In genomic region chr16:10518030-10518429, GRCm38 (mm10) we compare ENCODE assay signal across 17 mouse cellular contexts. TPM values are rescaled to one million over a fixed set of nuclear protein-coding genes. Genes with fewer than 3 reads are reported as not detected.
A peak's percentile ranks its signal among the peaks of the same experiment; 100 is the strongest.
DNase-seq lines count a peak whose midpoint lies in the region; ATAC-seq and TF ChIP-seq lines count a peak whose summit lies in the region.
"Had no signal": no experiment of that assay in that cellular context is flagged by ENCODE, and none has a peak within 500 bp of the region (broad histone marks: within the 10 kb centered on the region; RNA-seq: fewer than 3 reads in every experiment).

No protein-coding gene starts in this region.

- H3K79me2 ChIP-seq in liver, adult 2 months (ENCODE audit: control insufficient read depth, insufficient read depth, low read length): no peaks in the 10 kb centered on the region

- WGBS in hindbrain, postnatal 0 days: 62% methylated on average over 5 of the region's 5 CpGs
- 63% methylated on average over 5 of the region's 5 CpGs for WGBS in hindbrain, embryonic 13.5 days
- 74% methylated on average over 5 of the region's 5 CpGs for WGBS in liver, adult 2 months
- WGBS in bone marrow, adult 2 months: 55% methylated on average over 5 of the region's 5 CpGs

- TF ChIP-seq CTCF in hindbrain, postnatal 0 days (IDR thresholded peaks at IDR 0.05; ENCODE audit: low read depth): 0 out of 2 replicates have a peak, but pooled peaks have one; percentile 8
- peak; percentile 54 for TF ChIP-seq CTCF in liver, adult 2 months (IDR thresholded peaks at IDR 0.05; ENCODE audit: low read depth, low read length)
- peak; percentile 34; the same call in 1 of the 2 replicates for TF ChIP-seq CTCF in bone marrow, adult 2 months (IDR thresholded peaks at IDR 0.05; ENCODE audit: control insufficient read depth, insufficient read depth, low read length)

- DNase-seq in hindbrain, postnatal 0 days (ENCODE audit: low spot score): no peak
- no peak for DNase-seq in liver, adult 2 months (ENCODE audit: extremely low read depth, low read depth, low spot score)
- DNase-seq in liver: no peak
- peak; percentile 51 for DNase-seq in A20 (ENCODE audit: low read depth, low spot score)
- DNase-seq in yolk sac, embryonic 10.5 days (ENCODE audit: low spot score): no peak
- DNase-seq: cerebellum, adult 18-20 months; forebrain, postnatal 0 days; heart, adult 2 months; retina, postnatal 1 day had no signal

- no peaks in the 10 kb centered on the region for H3K4me1 ChIP-seq in hindbrain, postnatal 0 days (ENCODE audit: insufficient read depth, low read length)
- H3K4me1 ChIP-seq in hindbrain, embryonic 13.5 days (replicated peaks): no peaks in the 10 kb centered on the region
- H3K4me1 ChIP-seq in liver, adult 2 months (ENCODE audit: control insufficient read depth, insufficient read depth, low read length): no peaks in the 10 kb centered on the region
- H3K4me1 ChIP-seq in bone marrow, adult 2 months (ENCODE audit: control insufficient read depth, insufficient read depth, low read length): peaks cover 4% of the 10 kb centered on the region; the same call in 1 of the 2 replicates
- H3K4me1 ChIP-seq: midbrain, embryonic 15.5 days had no signal

- no peaks in the 10 kb centered on the region for H3K9me3 ChIP-seq in hindbrain, postnatal 0 days (ENCODE audit: low read length)
- H3K9me3 ChIP-seq in hindbrain, embryonic 13.5 days: no peaks in the 10 kb centered on the region
- H3K9me3 ChIP-seq: G1E; heart, embryonic 15.5 days; limb, embryonic 10.5 days; midbrain, embryonic 15.5 days had no signal

- H3K27me3 ChIP-seq in hindbrain, postnatal 0 days (ENCODE audit: insufficient read depth, low read length): no peaks in the 10 kb centered on the region
- no peaks in the 10 kb centered on the region for H3K27me3 ChIP-seq in hindbrain, embryonic 13.5 days
- H3K27me3 ChIP-seq in liver, adult 2 months (ENCODE audit: control insufficient read depth, insufficient read depth, low read length): no peaks in the 10 kb centered on the region
- H3K27me3 ChIP-seq: heart, embryonic 15.5 days; midbrain, embryonic 15.5 days had no signal

- no peak overlapping the region for H3K9ac ChIP-seq in hindbrain, postnatal 0 days (replicated peaks; ENCODE audit: low read length)
- H3K9ac ChIP-seq in hindbrain, embryonic 13.5 days: no peak overlapping the region
- H3K9ac ChIP-seq in liver, adult 2 months (ENCODE audit: low read depth, low read length): no peak overlapping the region
- H3K9ac ChIP-seq: forebrain, postnatal 0 days; heart, embryonic 15.5 days; midbrain, embryonic 15.5 days had no signal

- H3K4me3 ChIP-seq in hindbrain, postnatal 0 days (ENCODE audit: low read length): no peak overlapping the region
- no peak overlapping the region for H3K4me3 ChIP-seq in hindbrain, embryonic 13.5 days
- H3K4me3 ChIP-seq in liver, adult 2 months (ENCODE audit: insufficient read depth, low read depth, low read length): no peak overlapping the region
- no peak overlapping the region for H3K4me3 ChIP-seq in bone marrow, adult 2 months (replicated peaks; ENCODE audit: control insufficient read depth, low read depth, low read length)
- H3K4me3 ChIP-seq: heart, adult 2 months; heart, embryonic 15.5 days; left cerebral cortex, adult 2 months; limb, embryonic 10.5 days; midbrain, embryonic 15.5 days had no signal

- ATAC-seq in hindbrain, postnatal 0 days: no peak
- no peak for ATAC-seq in hindbrain, embryonic 13.5 days (ENCODE audit: low FRiP score)
- ATAC-seq in granulocyte monocyte progenitor cell, adult 5-6 weeks (replicated peaks; ENCODE audit: poor library complexity, severe bottlenecking): no peak
- ATAC-seq: forebrain, postnatal 0 days; midbrain, embryonic 15.5 days had no signal

- H3K27ac ChIP-seq in hindbrain, postnatal 0 days: no peak overlapping the region
- H3K27ac ChIP-seq in hindbrain, embryonic 13.5 days: no peak overlapping the region
- H3K27ac ChIP-seq in liver, adult 2 months (replicated peaks; ENCODE audit: insufficient read depth, low read depth, low read length): no peak overlapping the region
- H3K27ac ChIP-seq in bone marrow, adult 2 months (ENCODE audit: control insufficient read depth, insufficient read depth, low read depth, low read length, poor library complexity): no peak overlapping the region
- H3K27ac ChIP-seq: heart, adult 2 months; heart, embryonic 15.5 days; left cerebral cortex, adult 2 months; midbrain, embryonic 15.5 days had no signal

- H3K4me2 ChIP-seq in hindbrain, postnatal 0 days (ENCODE audit: low read depth, low read length): no peak overlapping the region
- H3K4me2 ChIP-seq in hindbrain, embryonic 13.5 days: no peak overlapping the region
- H3K4me2 ChIP-seq: heart, embryonic 15.5 days; midbrain, embryonic 15.5 days had no signal

- H3K36me3 ChIP-seq in hindbrain, postnatal 0 days (ENCODE audit: insufficient read depth, low read length): no peaks in the 10 kb centered on the region
- H3K36me3 ChIP-seq in hindbrain, embryonic 13.5 days: no peaks in the 10 kb centered on the region
- H3K36me3 ChIP-seq in liver, adult 2 months (ENCODE audit: control insufficient read depth, insufficient read depth, low read length): no peaks in the 10 kb centered on the region
- H3K36me3 ChIP-seq: G1E; heart, embryonic 15.5 days; limb, embryonic 10.5 days; midbrain, embryonic 15.5 days had no signal

- no peak for TF ChIP-seq POLR2A in liver, adult 2 months (IDR thresholded peaks at IDR 0.05; ENCODE audit: extremely low read depth, insufficient read depth, low read length)
- no peak for TF ChIP-seq POLR2A in bone marrow, adult 2 months (IDR thresholded peaks at IDR 0.05; ENCODE audit: borderline replicate concordance, control insufficient read depth, low read depth, low read length)

RNA-seq across cellular contexts. Expression of gene Dexi, which starts 24.8 kb away (rescaled TPM):
- total RNA-seq in hindbrain, postnatal 0 days (2014; rRNA removed): 36.2 and 50.7 TPM in 2 replicates
- 21.6 and 22.8 TPM in 2 replicates for polyA plus RNA-seq in hindbrain, postnatal 0 days (2015; fragmentation: Nextera tagmentation; extraction: Ambion mirVana)
- 15.5 and 18.0 TPM in 2 replicates for polyA plus RNA-seq in hindbrain, embryonic 13.5 days (2015; fragmentation: Nextera tagmentation; extraction: Ambion mirVana)
- 8.9 and 12.3 TPM in 2 replicates for total RNA-seq in liver, adult 2 months (2014; rRNA removed)
- 70.0 and 99.8 TPM in 2 replicates for polyA plus RNA-seq in liver, adult 2 months (2012; rRNA removed)
- 4.2 and 4.3 TPM in 2 replicates for polyA plus RNA-seq in bone marrow, adult 2 months (2011; ENCODE audit: insufficient read depth, insufficient read length, low replicate concordance, missing spikeins)
- 4.9 and 7.5 TPM in 2 replicates for total RNA-seq in granulocyte monocyte progenitor cell, adult 5-6 weeks (2014; fragmentation: Nextera tagmentation)
- 3.1 and 7.5 TPM in 2 replicates for total RNA-seq in granulocyte monocyte progenitor cell, adult 5-6 weeks (2017)

RNA-seq across cellular contexts. Expression of gene Clec16a, which starts 27.1 kb away (rescaled TPM):
- total RNA-seq in hindbrain, postnatal 0 days (2014; rRNA removed): 62.5 and 70.1 TPM in 2 replicates
- polyA plus RNA-seq in hindbrain, postnatal 0 days (2015; fragmentation: Nextera tagmentation; extraction: Ambion mirVana): 62.8 and 67.8 TPM in 2 replicates
- 69.7 and 71.6 TPM in 2 replicates for polyA plus RNA-seq in hindbrain, embryonic 13.5 days (2015; fragmentation: Nextera tagmentation; extraction: Ambion mirVana)
- 11.6 and 13.4 TPM in 2 replicates for total RNA-seq in liver, adult 2 months (2014; rRNA removed)
- polyA plus RNA-seq in liver, adult 2 months (2012; rRNA removed): 8.5 and 9.8 TPM in 2 replicates
- polyA plus RNA-seq in bone marrow, adult 2 months (2011; ENCODE audit: insufficient read depth, insufficient read length, low replicate concordance, missing spikeins): 3.0 and 6.3 TPM in 2 replicates
- total RNA-seq in granulocyte monocyte progenitor cell, adult 5-6 weeks (2014; fragmentation: Nextera tagmentation): 14.3 and 17.9 TPM in 2 replicates
- 15.2 and 19.6 TPM in 2 replicates for total RNA-seq in granulocyte monocyte progenitor cell, adult 5-6 weeks (2017)

RNA-seq across cellular contexts. Expression of gene Ciita, which starts 38.2 kb away (rescaled TPM):
- total RNA-seq in hindbrain, postnatal 0 days (2014; rRNA removed): 0.07 TPM in 1 of 2 replicates, not detected in the other
- 0.14 and 0.18 TPM in 2 replicates for polyA plus RNA-seq in hindbrain, postnatal 0 days (2015; fragmentation: Nextera tagmentation; extraction: Ambion mirVana)
- polyA plus RNA-seq in hindbrain, embryonic 13.5 days (2015; fragmentation: Nextera tagmentation; extraction: Ambion mirVana): 0.79 and 0.83 TPM in 2 replicates
- 1.0 and 2.2 TPM in 2 replicates for total RNA-seq in liver, adult 2 months (2014; rRNA removed)
- polyA plus RNA-seq in liver, adult 2 months (2012; rRNA removed): 0.51 and 1.1 TPM in 2 replicates
- 4.0 and 11.8 TPM in 2 replicates for polyA plus RNA-seq in bone marrow, adult 2 months (2011; ENCODE audit: insufficient read depth, insufficient read length, low replicate concordance, missing spikeins)
- total RNA-seq in granulocyte monocyte progenitor cell, adult 5-6 weeks (2014; fragmentation: Nextera tagmentation): 2.3 TPM in 1 of 2 replicates, not detected in the other
- 0.09 and 0.52 TPM in 2 replicates for total RNA-seq in granulocyte monocyte progenitor cell, adult 5-6 weeks (2017)
- total RNA-seq: forebrain, postnatal 0 days had no signal
- polyA plus RNA-seq: G1E had no signal
